Mouse (Mus musculus) limb, embryonic 14.5 days (tissue): ENCODE results near the gene Drosha. TPM values are rescaled to one million over a fixed set of nuclear protein-coding genes. Genes with fewer than 3 reads are reported as not detected.

Experiments used
- ATAC-seq: fragments of 200-750 bp; cut with Nextera tagmentation; 2 replicates; pipeline ENCODE4 v1.8.0; 2017; ENCODE audit warnings: low read depth, moderate number of reproducible peaks, moderate TSS enrichment; ENCODE audit not compliant: low FRiP score
- DNase-seq: peaks from one replicate; pipeline ENCODE4 v3.0.0-alpha.2; 2015; ENCODE audit warnings: low spot score
- H3K27ac ChIP-seq: fragments of 300-500 bp; sonication (generic); replicated peaks from 2 replicates; pipeline ENCODE4 v1.5.1; 2014; ENCODE audit warnings: low read depth, mild to moderate bottlenecking, low read length, moderate library complexity, mixed read lengths
- H3K27me3 ChIP-seq: fragments of 300-500 bp; sonication (generic); 2 replicates; pipeline ENCODE4 v1.6.1; 2014; ENCODE audit warnings: low read length, mixed read lengths; ENCODE audit not compliant: control insufficient read depth, insufficient read depth
- H3K36me3 ChIP-seq: fragments of 300-500 bp; sonication (generic); 2 replicates; pipeline ENCODE4 v1.6.1; 2014; ENCODE audit warnings: mild to moderate bottlenecking, low read length, moderate library complexity, mixed read lengths; ENCODE audit not compliant: control insufficient read depth, insufficient read depth
- H3K4me1 ChIP-seq: fragments of 300-500 bp; sonication (generic); 2 replicates; pipeline ENCODE4 v1.6.1; 2014; ENCODE audit warnings: antibody characterized with exemption, low read length, mixed read lengths; ENCODE audit not compliant: control insufficient read depth, insufficient read depth
- H3K4me2 ChIP-seq: fragments of 300-500 bp; sonication (generic); replicated peaks from 2 replicates; pipeline ENCODE4 v1.6.1; 2014; ENCODE audit warnings: low read depth, mild to moderate bottlenecking, low read length, moderate library complexity; ENCODE audit not compliant: severe bottlenecking
- H3K4me3 ChIP-seq: fragments of 300-500 bp; sonication (generic); replicated peaks from 2 replicates; pipeline ENCODE4 v1.5.1; 2014; ENCODE audit warnings: low read length
- H3K9ac ChIP-seq: fragments of 300-500 bp; sonication (generic); 2 replicates; pipeline ENCODE4 v1.6.1; 2014; ENCODE audit warnings: mild to moderate bottlenecking, low read depth, low read length, moderate library complexity; ENCODE audit not compliant: severe bottlenecking
- H3K9me3 ChIP-seq: fragments of 300-500 bp; sonication (generic); 2 replicates; pipeline ENCODE4 v1.6.1; 2016; ENCODE audit warnings: low read length; ENCODE audit not compliant: control insufficient read depth
- POLR2A ChIP-seq: fragments of 200-500 bp; IDR thresholded peaks from 2 replicates; pipeline ENCODE4 v1.8.0; 2012; ENCODE audit warnings: inconsistent platforms, mild to moderate bottlenecking, moderate library complexity, borderline replicate concordance; ENCODE audit not compliant: insufficient read depth, insufficient read length; ENCODE audit errors: extremely low read depth
- WGBS: fragments of 180-500 bp; shearing (Covaris S2); extraction: QIAGEN DNeasy Blood & Tissue Kit; methylation state at CpG from one replicate; pipeline ENCODE4 v1.1.7; 2014; 5-methylcytosine and 5-hydroxymethylcytosine counted together
- polyA plus RNA-seq, 2 experiments: library from polyadenylated mRNA; depleted of rRNA in 1 of 2; stranded (reverse) in 1 of 2; unstranded in 1 of 2; fragments of >200 nt; fragmentation: Nextera tagmentation in 1 of 2; extraction: Ambion mirVana in 1 of 2; gene quantifications; 2 replicates each; pipeline versions ENCODE4 v1.2.1 to v1.2.3; 2012 to 2014

The Drosha gene
- 31.9 and 34.3 TPM in 2 replicates for polyA plus RNA-seq (2012; rRNA removed)
- 39.0 and 44.3 TPM in 2 replicates for polyA plus RNA-seq (2014; fragmentation: Nextera tagmentation; extraction: Ambion mirVana)

DNA sequence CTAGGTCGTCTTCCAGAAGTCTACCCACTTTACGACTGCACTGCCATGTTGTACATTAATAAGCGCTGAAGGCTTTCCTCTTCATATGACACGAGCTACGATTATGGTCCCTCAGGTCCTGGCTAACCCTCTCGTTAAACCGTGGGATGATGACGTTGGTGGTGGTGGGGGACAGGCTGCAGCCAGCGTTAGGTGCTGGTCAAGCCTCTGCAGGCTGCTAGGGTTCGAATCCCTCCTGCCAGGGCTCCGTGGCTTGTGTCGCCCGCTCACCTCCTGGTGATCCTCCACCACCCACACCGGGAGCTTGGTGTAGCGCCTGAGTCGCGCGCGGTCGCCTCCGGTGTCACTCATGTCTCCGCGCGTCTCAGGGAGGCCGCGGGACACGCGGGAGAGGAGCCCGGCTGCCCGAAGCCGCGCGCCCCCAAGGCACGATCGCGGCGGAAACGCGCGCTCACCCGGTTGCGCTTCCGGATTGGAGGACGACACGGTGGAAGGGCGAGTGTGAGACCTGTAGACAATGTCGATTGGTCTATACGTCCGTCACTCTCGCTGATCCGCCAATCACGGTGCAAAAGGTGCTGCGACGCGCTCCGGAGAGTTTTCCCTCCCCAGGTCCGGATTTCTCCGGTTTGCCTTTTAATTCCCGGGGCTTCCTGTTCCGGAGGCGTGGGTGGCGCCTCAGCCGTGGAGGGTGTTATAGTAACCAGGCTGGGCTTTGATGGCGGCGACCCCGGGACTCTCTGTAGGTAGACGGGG, at the start of gene Drosha, which contains the start of gene 6030458C11Rik:
Drosha (plus strand) TSS at position 619 of the 756 bp plus-strand sequence.
6030458C11Rik (minus strand) TSS at position 453 of the 756 bp plus-strand sequence.
- Histone ChIP-seq H3K4me2 (peak within 1 kb of the TSS; percentile 71), H3K27me3 (no peaks in the 10 kb centered on the region), H3K9ac (peak within 1 kb of the TSS; percentile 88), H3K4me1 (peaks cover 11% of the 10 kb centered on the region), H3K9me3 (no peaks in the 10 kb centered on the region), H3K36me3 (peaks cover 43% of the 10 kb centered on the region), H3K4me3 (peak within 1 kb of the TSS; percentile 92), H3K27ac (peak within 1 kb of the TSS; percentile 76)
- ATAC-seq, result peak; percentile 100
- peak; percentile 65; the same call in 1 of the 2 replicates for TF ChIP-seq POLR2A
- 2% methylated on average over 65 of the region's 67 CpGs for WGBS
- peak; percentile 99 for DNase-seq

DNA sequence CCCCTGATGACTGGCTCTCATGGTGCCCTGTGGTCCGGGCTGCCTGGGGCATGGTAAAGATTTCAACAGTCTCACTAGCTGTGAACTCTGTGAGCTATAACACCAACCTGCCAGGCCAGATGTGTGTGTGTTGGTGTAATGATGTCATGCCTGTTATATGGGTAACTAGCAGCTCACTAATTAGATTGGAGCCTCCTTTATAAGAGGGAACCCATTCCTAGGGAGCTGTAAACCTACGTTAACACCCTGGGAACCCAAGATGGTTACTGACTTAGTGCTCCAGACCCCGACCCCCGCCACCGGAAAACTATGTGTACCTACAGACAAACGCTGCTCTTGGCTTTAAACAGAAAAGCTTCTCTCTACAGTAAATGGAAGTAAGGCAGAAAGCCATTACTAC, 43.3 kb upstream of the Drosha start:
- no peak overlapping the region for H3K9ac ChIP-seq
- H3K27me3 ChIP-seq, result no peaks in the 10 kb centered on the region
- no peak for DNase-seq
- peaks cover 8% of the 10 kb centered on the region for H3K4me1 ChIP-seq
- H3K9me3 ChIP-seq, result peaks cover 5% of the 10 kb centered on the region; the same call in 1 of the 2 replicates
- H3K36me3 ChIP-seq, result no peaks in the 10 kb centered on the region
- 0 out of 2 replicates have a peak, but pooled peaks have one; percentile 15 for ATAC-seq
- no peak overlapping the region for H3K4me3 ChIP-seq
- no peak for TF ChIP-seq POLR2A
- 32% methylated on average over 6 of the region's 6 CpGs for WGBS
- no peak overlapping the region for H3K27ac ChIP-seq
- H3K4me2 ChIP-seq, result no peak overlapping the region

DNA sequence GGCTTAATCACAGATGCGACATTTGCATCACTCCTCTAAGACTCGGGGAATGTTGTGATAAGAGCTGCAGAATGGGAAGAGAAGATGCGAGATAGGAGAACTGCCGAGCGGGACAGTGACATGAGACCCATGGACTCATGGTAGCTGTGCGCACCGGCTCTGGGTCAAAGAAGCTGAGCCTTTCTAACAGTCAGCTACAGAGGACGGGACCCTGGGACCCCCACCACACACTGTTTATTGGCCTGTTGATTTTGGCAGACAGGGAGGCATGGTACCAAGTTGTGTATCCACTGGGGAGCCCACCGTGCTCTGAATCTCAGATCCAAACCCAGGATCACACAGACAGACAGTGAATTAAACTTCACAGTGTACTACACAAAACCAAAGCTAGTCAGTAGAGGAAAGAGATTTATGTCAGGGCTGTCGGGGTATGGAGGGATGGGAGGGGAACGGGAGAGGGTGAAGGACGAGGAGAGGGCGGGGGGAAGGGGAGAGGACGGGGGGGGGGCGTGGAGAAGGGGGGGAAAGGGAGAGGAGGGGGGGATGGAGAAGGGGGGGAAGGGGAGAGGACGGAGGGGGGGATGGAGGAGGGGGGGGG, 42.8 kb upstream of the Drosha start:
- TF ChIP-seq POLR2A, result no peak
- peaks cover 1% of the 10 kb centered on the region; the same call in 1 of the 2 replicates for H3K9me3 ChIP-seq
- H3K4me1 ChIP-seq, result peaks cover 8% of the 10 kb centered on the region
- H3K27me3 ChIP-seq, result no peaks in the 10 kb centered on the region
- H3K4me3 ChIP-seq, result no peak overlapping the region
- no peak overlapping the region for H3K9ac ChIP-seq
- no peaks in the 10 kb centered on the region for H3K36me3 ChIP-seq
- H3K4me2 ChIP-seq, result no peak overlapping the region
- no peak for DNase-seq
- no peak overlapping the region for H3K27ac ChIP-seq
- no peak for ATAC-seq
- WGBS, result 52% methylated on average over 15 of the region's 16 CpGs

DNA sequence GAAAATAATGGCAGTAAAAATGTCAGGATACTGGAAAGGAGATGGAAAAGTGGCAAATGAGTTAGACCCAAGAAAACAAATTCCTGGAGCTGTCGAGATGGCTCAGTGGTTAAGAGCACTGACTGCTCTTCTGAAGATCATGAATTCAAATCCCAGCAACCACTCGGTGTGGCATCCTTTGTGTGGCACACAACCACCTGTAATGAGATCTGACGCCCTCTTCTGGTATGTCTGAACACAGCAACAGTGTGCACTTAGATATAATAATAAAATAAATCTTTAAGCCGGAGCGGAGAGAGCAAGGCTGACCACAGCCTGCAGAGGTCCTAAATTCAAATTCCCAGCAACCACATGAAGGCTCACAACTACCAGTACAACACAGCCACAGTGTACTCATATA, 36.1 kb upstream of the Drosha start:
- Histone ChIP-seq H3K4me2 (no peak overlapping the region), H3K9me3 (no peaks in the 10 kb centered on the region), H3K27me3 (no peaks in the 10 kb centered on the region), H3K4me3 (no peak overlapping the region), H3K4me1 (0 out of 2 replicates have a peak, but pooled peaks cover 8% of the 10 kb centered on the region), H3K9ac (no peak overlapping the region), H3K27ac (no peak overlapping the region), H3K36me3 (no peaks in the 10 kb centered on the region)
- 74% methylated on average over 5 of the region's 5 CpGs for WGBS
- ATAC-seq (no peak), DNase-seq (no peak)
- no peak for TF ChIP-seq POLR2A

DNA sequence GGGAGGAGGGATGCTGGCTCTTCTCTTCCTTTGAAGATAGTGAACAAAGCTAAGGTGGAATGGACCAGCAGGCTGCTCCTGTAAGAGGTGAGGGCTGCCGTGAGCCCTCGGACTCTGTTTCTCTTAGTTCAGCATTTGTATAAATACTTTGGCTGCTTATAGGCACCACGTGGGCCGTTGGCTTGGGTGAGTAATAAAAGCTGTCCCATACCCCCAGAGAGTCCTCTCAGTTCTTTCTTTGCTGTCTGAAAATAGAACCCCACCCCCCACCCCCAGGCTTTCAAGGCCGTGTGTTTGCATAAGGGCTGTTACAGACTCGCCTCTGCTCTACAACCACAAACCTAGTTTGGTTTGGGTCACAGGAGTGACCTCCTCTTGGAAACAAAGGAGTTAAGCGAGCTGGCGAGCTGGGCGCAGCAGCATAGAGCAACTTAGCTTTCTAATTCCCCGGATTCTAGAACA, 35.2 kb upstream of the Drosha start:
- Histone ChIP-seq H3K9me3 (no peaks in the 10 kb centered on the region), H3K9ac (no peak overlapping the region), H3K4me1 (0 out of 2 replicates have a peak, but pooled peaks cover 8% of the 10 kb centered on the region), H3K27me3 (no peaks in the 10 kb centered on the region), H3K4me2 (no peak overlapping the region; the same call in 1 of the 2 replicates), H3K4me3 (no peak overlapping the region), H3K36me3 (no peaks in the 10 kb centered on the region), H3K27ac (no peak overlapping the region)
- ATAC-seq (peak; percentile 41), DNase-seq (no peak)
- 25% methylated on average over 10 of the region's 10 CpGs for WGBS
- no peak for TF ChIP-seq POLR2A
